Mouse (Mus musculus) thymus, postnatal 25 days (tissue): Measurements from ENCODE around the gene Il4ra.

Experiments
- DNase-seq: peaks from one replicate; pipeline ENCODE4 v3.0.0; 2022

Gene Il4ra

DNA sequence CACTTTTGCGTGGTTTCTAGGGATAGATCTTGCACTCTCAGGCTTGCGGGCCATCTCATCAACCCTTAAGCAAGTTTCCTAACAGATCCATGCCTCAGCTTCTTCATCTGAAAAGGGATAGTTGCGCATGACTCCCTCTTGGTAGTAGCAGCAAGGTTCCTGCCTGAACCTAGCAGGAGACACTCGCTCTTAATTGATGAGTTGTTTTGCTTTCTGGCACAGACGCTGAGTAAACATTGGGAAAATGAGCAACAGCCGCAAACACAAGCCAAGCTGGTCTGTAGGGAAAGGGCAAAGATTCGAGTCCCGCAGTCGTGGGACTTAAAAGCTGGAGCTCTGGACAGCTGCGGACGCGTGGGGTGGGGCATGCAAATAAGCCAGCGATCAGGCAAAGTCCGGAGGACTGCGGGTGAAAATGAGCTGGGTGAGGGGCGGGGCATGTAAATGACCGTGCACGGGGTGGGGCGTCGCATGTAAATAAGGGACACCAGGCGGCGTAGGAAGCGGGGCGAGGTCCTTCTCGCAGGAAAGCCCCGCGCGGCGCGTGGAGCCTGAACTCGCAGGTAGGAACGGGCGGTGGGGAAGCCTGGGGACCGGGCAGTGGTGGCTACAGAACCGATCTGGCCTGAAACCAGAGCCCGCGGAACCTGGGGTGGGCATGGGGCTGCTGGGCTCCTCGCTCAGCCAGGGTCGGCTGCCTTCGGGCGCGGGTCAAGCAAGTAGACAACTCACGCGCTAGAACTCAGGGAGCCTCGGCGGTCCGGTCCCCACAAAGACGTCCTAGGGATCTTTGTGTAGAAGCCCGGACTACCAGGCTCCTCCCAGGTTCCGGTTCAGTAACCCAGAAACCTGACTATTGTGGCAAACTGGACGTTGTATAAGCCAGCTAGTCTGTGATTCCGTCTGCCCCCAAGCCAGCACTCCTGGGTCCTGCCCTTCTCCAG lies at the start of gene Il4ra:
Gene Il4ra, plus strand, starts transcription at position 355 of the 944 bp plus-strand sequence.
- DNase-seq, result peak; percentile 94

DNA sequence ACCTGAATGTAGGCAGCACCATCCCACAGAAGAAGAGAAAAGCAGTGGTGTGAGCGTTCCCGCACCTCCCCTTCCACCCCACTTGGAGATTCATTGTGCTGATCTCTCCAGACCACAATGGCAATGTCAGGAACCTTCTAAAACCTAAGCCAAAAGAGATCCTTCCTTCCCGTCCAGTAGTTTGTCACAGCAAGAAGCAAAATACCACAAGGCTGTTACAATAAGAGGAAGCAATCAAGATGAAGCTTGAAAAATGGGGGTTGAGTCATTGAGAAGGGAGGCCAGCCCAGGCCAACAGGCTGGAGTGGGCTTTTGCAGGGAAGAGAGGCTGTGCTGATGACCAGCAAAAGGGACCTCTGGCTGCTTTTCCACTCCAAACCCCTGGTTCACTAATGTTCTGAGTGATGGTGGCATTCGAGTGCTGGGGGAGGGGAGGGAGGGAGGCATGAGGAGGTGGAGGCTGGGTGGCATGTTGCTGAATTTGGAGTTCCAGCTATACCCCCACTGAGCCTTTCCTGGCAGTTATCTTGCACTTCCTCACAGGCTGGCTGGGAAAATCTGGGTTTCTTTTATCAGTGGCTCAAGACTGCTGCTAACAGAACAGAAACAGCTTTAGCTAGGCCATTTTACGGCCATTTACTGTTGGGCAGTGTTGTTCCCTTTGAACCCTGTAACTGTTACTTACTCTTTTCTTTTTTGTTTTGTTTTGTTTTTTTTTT lies 48.4 kb upstream of the Il4ra start:
- no peak for DNase-seq

DNA sequence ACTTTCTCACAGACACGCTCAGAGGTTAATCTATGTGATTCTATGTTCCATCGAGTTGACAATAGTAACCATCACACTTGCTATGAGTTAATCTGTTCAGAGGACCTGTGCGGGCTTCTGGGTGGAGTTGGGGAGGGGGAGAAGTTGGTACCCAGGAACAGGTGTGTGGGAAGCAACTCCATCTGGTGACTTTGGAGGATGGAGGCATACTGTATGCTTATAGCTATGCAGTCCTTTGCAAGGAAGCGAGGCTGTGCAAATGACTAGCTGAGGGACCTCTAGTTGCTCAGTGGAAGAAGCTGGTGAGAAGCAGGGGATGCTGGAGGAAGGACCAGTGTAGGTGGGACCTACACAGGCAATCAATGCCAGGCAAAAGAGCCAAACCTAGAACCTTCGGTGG lies 47.3 kb upstream of the Il4ra start:
- DNase-seq, result no peak

DNA sequence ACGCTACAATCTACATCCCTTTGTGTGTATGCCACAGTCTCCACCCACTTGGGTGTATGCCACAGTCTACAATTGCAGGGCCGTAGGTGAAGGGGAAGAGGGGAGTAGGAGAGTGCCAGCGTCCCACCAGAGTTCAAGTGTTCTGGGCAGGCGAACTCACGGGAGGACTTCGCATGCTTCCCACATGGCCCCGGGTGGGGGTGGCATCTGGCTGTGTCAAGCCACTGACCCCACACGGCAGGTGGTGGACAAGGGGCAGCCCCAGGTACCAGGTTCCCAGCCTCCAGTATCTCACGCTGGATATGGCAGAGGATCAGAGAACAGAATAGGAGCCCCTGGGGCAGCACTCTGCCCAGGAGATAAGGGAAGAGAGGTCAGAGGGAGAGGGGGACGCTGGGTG lies 46.4 kb upstream of the Il4ra start:
- DNase-seq, result no peak

DNA sequence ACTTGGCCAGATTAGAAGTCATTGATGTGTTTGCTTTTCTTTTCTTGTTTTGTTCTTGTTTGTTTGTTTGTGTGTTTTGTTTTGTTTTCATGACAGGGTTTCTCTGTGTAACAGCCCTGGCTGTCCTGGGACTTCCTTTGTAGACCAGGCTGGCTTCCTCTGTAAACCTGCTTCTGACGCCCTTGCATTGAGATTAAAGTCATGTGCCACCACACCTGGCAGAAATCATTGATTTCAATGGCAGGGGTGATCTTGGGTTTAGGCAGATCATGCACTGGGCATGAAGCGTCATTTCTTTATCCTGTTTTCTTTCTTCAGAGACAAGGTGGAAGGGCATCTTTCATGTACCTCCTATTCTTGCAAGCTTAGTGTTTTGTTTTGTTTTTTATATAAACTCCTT lies 44.6 kb upstream of the Il4ra start:
- no peak for DNase-seq

DNA sequence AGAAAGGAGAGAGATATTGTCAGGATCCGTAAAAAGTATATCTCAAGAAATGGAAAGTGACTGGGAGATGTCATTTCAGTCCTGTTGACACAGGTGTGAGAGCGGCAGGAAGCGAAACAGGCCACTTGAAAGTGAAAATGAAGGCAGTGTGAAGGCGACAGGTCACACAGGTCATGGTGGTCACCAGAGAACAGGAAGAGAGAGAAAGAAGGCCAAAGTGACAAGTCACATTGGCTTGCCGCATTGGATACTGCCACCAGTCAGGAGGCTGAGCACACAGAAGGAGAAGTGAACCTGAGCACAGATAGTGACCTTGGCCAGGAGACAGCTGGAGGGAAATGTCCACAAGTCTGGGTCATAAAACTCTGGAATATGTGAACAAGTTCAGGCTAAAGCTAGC lies 40.5 kb upstream of the Il4ra start:
- no peak for DNase-seq

DNA sequence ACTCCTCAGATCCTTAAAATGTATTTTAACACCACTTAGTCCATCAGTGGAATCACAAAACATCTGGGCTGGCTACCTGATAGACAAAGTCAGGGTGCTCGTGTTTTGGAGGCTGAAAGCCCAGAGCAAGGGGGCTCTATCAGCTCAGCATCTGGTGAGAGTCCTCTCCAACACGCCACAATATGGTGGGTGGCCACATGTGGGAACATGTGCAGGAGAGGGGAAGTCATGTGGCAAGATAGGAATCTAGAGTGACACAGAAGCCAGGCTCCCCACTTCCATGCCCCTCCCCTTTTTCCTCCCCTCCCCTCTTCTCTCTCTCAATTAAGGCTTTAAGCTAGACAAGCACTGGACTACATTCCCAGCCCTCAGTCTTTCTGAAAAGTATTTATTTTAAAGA lies 40.1 kb upstream of the Il4ra start:
- DNase-seq, result no peak

DNA sequence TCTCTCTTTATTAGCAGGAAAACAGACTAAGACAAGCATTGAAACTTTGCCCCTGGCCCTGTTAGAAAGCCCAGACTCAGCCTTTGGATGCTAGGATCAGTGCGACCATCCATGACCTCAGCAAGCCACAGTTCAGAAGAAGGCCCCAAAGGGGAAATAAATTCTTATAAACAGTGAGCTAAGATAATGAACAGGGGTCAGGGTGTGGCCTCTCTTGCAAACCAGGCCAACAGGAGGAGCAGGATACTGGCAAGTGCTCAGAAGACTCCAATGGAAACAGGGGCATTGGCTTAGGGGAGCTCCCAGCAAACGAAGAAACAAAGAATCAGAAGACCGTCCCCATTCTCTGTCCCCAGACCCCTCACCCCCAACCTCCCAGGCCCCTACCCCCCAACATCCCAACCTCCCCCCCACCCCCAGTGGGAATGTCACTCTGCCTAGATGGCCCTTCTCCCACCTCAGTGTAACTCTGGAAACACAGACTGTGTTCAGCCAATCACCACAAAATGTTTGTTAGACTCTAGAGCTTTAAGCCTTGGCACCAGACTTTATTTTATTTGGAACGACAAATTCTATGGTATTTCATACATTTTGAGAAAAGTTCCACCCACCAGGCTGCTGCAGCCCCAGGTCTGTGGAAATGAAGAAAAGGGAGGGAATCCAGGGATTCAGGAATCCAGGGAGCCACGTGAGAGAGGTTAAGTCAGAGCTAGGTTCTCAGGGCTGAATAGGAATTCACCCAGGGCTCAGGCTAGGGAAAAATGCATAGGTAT lies 36.7 kb upstream of the Il4ra start:
- DNase-seq, result no peak

DNA sequence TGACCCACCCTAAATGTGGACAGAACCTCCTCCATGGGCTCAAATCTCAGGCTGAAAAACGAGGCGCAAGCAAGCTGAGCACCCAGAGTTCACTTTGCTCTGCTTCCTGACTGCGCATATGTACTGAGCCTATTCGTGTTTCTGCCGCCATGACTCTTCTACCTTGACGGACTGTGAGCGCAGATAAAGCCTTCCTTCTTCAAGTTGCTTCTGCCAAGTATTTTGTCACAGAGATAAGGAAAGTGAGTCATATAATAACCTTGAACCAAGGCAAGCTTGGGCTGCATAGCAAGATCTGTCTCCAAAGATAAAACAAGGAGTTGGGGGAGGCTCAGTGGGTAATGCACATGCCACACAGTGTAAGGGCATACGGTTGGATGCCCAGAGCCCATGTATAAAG lies 35.2 kb upstream of the Il4ra start:
- DNase-seq, result no peak

DNA sequence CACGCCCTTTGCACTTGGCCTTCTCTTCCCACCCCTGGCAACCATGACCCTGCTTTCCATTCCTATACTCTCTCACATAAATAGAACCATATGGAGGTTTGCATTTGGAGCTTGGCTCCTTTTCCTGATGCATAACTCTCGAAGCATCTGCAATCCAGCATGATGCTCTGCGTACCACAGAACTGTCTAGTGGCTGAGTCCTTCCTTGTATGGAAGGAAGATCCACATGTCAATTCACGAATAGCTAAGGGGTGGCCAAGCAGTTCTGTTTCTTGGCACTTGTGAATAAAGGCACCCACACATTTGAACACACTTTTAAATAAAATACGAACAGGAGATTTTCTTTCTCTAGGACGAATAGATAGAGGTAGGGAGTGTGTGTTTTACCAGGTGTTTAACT lies 34.5 kb upstream of the Il4ra start:
- DNase-seq, result no peak

DNA sequence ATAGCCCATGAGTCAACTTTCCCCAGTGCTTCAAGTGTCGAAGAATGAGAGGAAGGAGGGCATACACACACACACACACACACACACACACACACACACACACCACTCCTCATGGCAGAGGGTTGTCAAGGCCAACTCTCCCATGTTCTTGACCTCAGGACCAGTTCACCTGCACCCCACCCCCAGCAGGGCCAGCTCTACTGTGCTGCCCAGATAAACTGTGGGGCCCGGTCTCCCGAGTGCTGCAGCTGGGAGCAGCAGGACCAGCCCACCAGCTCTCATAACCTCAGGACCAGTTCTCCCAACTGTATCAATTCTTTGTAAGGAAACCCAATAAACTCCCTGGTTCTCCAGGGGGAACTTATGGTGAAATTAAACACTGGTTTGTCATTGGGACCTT lies 32.2 kb upstream of the Il4ra start:
- DNase-seq, result no peak

DNA sequence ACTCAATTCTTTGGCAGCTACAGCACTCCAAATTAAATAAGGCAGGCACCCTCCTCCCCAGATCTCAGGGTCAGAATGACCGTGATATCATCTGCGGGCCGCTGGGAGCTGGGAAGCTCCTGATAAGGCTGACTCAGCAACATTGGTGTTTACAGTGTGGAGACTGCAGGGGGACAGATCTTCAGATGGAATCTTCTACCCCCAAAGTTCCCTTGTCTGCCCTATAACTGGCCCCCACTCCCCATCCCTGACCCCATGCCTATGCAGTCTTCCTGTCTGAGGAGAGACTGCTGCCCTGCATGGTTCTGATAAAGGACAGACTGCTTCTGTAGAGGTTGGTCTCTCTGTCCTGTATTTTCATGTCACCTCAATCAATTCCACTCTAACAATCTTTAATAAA lies 28.9 kb upstream of the Il4ra start:
- DNase-seq, result no peak

DNA sequence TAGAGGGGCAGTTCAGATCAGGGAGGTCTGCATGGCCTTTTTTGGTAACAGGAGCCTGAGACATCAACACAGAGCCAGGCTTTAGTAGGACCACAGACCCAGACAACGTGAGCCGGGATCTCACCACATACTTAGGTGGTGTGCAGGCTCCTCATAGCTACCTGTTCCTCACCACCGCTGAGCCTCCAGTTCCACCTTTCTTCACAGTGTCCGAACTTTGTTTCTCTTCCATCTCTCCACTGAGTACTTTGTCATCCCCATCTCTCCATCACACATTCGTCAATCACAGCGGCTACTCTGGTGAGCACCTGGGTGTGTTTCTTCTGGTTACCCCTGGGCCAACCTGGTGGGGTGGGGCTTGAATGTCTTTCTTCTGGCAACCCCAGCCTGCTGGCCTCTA lies 24.7 kb upstream of the Il4ra start:
- no peak for DNase-seq

DNA sequence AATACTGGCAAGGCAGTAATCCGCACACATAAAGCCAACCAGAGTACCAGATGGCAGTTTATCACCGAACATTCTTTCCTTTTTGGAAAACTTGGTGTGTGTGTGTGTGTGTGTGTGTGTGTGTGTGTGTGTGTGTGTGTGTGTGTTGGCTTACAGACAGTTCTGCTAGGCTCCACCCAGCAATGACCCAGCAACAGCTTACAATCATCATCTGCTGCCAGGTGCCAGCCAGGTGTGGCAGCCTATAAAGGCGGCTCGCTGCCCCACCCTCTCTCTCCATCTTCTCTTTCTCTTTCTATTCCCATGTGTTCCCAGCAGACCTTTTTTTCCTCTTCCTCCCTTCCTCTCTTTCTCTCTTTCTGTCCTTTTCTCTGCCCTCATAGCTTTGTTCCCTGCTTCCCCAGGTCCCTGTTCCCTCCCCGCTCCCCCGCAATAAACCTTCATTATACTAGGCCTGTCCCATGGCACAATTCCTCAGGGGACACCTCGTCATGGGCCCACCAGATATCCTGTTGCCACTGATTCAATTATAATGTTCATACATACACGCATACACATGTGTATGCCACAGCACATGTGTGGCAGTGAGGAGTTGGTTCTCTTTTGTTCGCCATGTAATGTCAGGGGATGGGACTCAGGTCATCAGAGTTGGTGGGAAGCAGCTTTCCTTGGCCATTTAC lies 23.9 kb upstream of the Il4ra start:
- DNase-seq, result no peak

DNA sequence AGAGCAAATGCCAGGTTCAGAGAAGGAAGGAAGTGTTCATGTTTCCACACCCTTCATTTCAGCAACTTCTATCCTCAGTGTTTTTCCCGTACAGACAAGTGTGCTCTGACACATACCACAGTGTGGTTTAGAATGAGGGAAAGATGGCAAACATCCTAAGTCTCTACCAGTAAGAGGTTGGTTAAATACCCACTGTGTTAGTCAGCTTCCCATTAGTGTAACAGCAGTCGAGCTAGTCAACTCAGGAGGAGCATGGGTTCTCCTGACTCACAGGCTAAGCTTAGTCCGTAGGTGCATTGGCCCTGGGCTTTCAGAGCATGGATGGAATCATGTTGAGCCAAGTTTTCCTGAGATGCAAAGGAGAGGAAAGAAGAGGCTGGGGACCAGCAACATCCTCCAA lies 12.6 kb upstream of the Il4ra start:
- no peak for DNase-seq

DNA sequence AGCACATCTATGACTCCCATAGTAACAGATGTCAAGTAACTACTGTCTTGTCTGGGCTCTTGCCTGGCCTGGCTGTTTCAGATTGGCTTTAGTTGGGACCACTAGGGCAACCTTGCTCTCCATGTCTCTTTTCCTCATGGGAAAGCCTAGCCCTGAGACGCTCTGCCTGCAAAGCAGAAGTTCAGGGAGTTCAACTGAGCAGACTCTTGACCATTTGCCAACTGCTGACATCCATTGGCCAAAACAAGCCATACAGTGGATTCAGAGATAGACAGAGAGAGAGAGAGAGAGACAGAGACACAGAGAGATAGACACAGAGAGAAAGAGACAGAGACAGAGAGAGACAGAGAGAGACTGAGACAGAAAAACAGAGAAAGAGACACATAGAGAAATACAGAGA lies 10.9 kb upstream of the Il4ra start:
- no peak for DNase-seq

DNA sequence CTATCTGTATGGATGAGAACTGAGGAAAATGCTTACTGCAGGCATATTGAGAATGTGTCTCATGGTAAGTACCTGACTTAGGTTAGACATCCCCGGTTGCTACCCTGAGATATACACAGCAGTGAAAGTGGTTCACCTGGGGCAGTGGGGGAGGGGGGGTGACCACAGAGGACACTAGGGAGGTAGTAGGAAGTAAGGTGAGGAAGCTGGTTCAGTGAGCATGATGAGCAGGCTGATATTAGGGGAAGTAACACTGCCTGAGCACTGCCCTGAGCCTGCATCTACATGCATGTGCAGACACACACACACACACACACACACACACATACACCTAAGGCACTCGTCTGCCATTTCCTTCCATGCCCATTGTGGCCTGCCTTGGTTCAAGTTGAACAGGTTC lies 10.1 kb upstream of the Il4ra start:
- no peak for DNase-seq

DNA sequence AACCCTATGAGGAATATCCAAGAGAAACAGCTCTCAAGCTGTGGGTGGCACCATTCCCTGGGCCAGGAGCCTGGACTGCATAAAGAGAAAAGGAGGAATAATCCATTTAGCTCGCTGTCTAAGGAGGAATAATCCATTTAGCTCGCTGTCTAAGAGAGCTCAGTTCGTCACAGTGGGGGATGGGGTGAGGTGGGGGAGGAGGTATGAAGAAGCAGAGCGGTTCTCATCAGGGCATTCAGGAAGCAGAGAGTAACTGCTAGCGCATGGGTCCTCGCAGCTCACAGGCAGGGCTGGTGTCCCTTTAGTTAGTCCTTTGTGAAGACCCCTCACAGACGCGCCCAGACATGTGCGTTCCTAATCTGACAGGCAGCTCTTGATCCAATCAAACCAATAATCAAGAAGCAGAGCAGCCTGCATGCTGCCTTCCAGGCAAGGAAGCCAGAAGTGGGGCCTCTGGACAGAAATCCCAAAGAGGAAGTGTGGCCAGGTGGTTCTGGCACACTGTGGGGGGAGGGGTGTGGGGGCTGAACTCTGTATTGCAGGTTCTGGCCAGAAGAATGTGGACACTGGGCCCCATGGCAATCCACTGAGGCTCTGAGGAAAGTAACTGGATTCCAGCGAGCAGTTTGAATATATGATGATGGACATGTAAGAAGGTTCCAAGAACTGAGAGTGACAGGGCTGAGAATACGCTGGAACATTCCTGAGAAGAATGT lies 9.4 kb upstream of the Il4ra start:
- no peak for DNase-seq

DNA sequence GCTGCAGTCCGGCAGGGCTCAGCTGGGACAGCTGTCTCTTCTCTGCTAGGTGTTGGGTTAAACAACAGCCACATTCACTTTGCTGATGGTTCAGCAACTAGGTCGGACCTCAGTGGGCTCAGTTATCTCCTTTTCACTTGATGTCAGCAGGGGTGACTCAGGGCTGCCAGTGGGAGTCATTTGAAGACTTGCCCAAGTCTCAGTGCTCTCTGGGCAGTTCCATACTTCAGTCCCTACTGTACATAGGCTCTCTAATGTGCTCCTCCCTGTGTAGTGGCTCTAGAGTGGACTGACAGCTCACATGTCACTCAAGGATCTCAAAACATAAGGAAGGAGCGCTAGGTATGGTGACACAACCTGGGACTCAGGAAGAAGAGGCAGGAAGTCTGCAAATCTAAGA lies 8.4 kb upstream of the Il4ra start:
- DNase-seq, result no peak

DNA sequence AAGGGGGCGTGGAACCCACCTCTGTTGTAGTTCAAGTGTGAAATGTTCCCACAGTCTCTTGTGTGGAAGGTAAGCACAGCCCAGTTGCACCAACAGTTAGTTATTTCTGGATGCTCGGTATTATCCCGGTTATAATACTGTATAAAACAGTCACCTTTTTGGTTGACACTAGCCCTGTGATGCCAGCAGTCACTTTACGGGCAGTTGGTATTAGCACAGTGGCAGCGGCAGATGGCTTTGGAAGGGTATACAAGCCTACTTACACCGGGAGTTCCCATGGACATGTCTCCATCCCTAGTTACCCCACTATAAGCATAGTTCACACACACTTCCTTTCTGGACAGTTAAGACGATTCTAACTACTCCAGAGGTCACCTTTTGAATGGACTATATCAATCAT lies 6.6 kb upstream of the Il4ra start:
- no peak for DNase-seq

DNA sequence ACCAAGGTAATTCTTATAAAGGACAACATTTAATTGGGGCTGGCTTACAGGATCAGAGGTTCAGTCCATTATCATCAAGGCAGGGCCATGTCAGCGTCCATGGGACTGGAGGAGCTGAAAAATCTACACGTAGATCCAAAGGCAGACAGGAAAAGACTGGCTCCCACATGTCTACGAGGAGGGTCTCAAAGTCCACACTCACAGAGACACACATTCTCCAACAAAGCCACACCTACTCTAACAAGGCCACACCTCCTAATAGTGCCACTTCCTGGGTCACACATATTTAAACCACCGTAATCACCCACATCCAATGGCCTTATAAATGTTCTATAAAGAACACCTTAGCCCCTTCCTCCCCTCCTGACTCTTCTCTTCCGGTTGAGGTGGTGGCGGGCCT lies 5.2 kb upstream of the Il4ra start:
- DNase-seq, result no peak

DNA sequence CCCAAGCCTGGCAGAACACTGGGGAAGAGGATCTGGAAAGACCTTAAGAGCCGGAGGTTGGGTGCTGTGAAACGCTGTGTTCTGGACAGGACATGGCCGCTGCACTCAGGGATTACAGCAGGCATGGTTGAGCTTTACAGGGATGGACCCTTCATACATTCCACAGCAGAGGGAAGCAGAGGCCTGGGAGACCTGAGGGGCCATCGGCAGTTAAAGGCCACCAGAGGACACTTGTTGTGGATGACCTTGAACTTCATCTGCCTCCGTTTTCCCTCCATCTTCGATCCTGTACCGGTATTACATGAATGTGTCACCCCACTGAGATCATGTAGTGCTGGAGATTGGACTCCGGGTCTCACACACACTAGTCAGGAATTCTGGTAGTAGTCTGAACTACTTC lies 2.0 kb upstream of the Il4ra start:
- no peak for DNase-seq
